Mouse (Mus musculus) CH12.LX (cell line): ENCODE measurements around the gene Dhx32. TPM values are rescaled to one million over a fixed set of nuclear protein-coding genes. Genes with fewer than 3 reads are reported as not detected.

Source experiments
- DNase-seq: peaks from one replicate; pipeline ENCODE4 v3.0.0-alpha.2; 2013; ENCODE audit errors: extremely low read depth
- H3K27ac ChIP-seq: 2 replicates; pipeline ENCODE4 v1.5.1; 2012; ENCODE audit warnings: low read depth, mild to moderate bottlenecking, control low read depth, moderate library complexity; ENCODE audit not compliant: insufficient read depth
- H3K27me3 ChIP-seq: replicated peaks from 2 replicates; pipeline ENCODE3; 2012; ENCODE audit warnings: inconsistent platforms
- H3K36me3 ChIP-seq, 2 experiments: replicated peaks in 1 of 2; 2 replicates each; pipeline versions ENCODE3 to v1.6.1; 2012; ENCODE audit warnings: inconsistent platforms in 1 of 2, low read length in 1 of 2, mild to moderate bottlenecking in 1 of 2, mixed read lengths in 1 of 2, moderate library complexity in 1 of 2; ENCODE audit not compliant: control insufficient read depth in 1 of 2, insufficient read depth in 1 of 2
- H3K4me1 ChIP-seq, 2 experiments: 2 replicates each; pipeline ENCODE4 v1.6.1; 2012; ENCODE audit warnings: inconsistent platforms in 1 of 2, moderate library complexity in 1 of 2; ENCODE audit not compliant: insufficient read depth in 2 of 2, control insufficient read depth in 1 of 2
- H3K4me2 ChIP-seq: 2 replicates; pipeline ENCODE4 v1.6.1; 2012; ENCODE audit warnings: low read depth, mild to moderate bottlenecking, control low read depth; ENCODE audit not compliant: poor library complexity, insufficient read depth, severe bottlenecking
- H3K4me3 ChIP-seq, 3 experiments: fragments of 150-350 bp in 1 of 3; sonication (generic) in 1 of 3; replicated peaks in 1 of 3; 2 replicates each; pipeline versions ENCODE3 to v1.5.1; 2011 to 2012; ENCODE audit warnings: low read depth in 2 of 3, low read length in 2 of 3, mild to moderate bottlenecking in 2 of 3, moderate library complexity in 2 of 3, control low read depth in 1 of 3, improper control_type of control experiment in 1 of 3, inconsistent platforms in 1 of 3, mixed read lengths in 1 of 3; ENCODE audit not compliant: poor library complexity in 1 of 3
- H3K79me2 ChIP-seq: replicated peaks from 2 replicates; pipeline ENCODE4 v1.6.1; 2012; ENCODE audit warnings: mild to moderate bottlenecking, moderate library complexity; ENCODE audit not compliant: control insufficient read depth, poor library complexity, insufficient read depth, severe bottlenecking; ENCODE audit errors: extremely low read depth
- H3K9ac ChIP-seq: 2 replicates; pipeline ENCODE4 v1.6.1; 2012; ENCODE audit warnings: low read depth, mild to moderate bottlenecking, control low read depth, moderate library complexity; ENCODE audit not compliant: insufficient read depth
- H3K9me3 ChIP-seq: replicated peaks from 2 replicates; pipeline ENCODE3; 2012; ENCODE audit warnings: low read length, inconsistent platforms, mixed read lengths
- CHD2 ChIP-seq: IDR thresholded peaks from 2 replicates; pipeline ENCODE4 v1.6.1; 2011; ENCODE audit warnings: low read length, improper control_type of control experiment
- HCFC1 ChIP-seq: IDR thresholded peaks from 2 replicates; pipeline ENCODE4 v1.6.1; 2012; ENCODE audit warnings: low read depth, mild to moderate bottlenecking, inconsistent platforms, low read length, improper control_type of control experiment
- JUND ChIP-seq: conservative IDR thresholded peaks from 2 replicates; pipeline ENCODE4 v1.6.1; 2011; ENCODE audit warnings: low read depth, low read length, improper control_type of control experiment
- MAFK ChIP-seq: IDR thresholded peaks from 2 replicates; pipeline ENCODE4 v1.6.1; 2011; ENCODE audit warnings: low read length, improper control_type of control experiment; ENCODE audit not compliant: insufficient replicate concordance
- MAX ChIP-seq: IDR thresholded peaks from 2 replicates; pipeline ENCODE4 v1.6.1; 2011; ENCODE audit warnings: low read length, improper control_type of control experiment
- NELFE ChIP-seq: IDR thresholded peaks from 2 replicates; pipeline ENCODE4 v1.6.1; 2011; ENCODE audit warnings: low read depth, low read length, improper control_type of control experiment
- NRF1 ChIP-seq: IDR thresholded peaks from 2 replicates; pipeline ENCODE4 v1.6.1; 2014; ENCODE audit warnings: low read depth, mild to moderate bottlenecking, inconsistent platforms, low read length, improper control_type of control experiment, moderate library complexity
- PAX5 ChIP-seq: IDR thresholded peaks from 2 replicates; pipeline ENCODE4 v1.6.1; 2012; ENCODE audit warnings: low read length, inconsistent platforms, mixed read lengths
- POLR2A ChIP-seq: IDR thresholded peaks from 2 replicates; pipeline ENCODE4 v1.6.1; 2011; ENCODE audit warnings: low read depth, mild to moderate bottlenecking, improper control_type of control experiment, low read length
- POLR2AphosphoS2 ChIP-seq: IDR thresholded peaks from 2 replicates; pipeline ENCODE4 v1.6.1; 2011; ENCODE audit warnings: low read depth, low read length, improper control_type of control experiment
- RCOR1 ChIP-seq: conservative IDR thresholded peaks from 2 replicates; pipeline ENCODE4 v1.6.1; 2012; ENCODE audit warnings: low read depth, mild to moderate bottlenecking, inconsistent platforms, low read length, improper control_type of control experiment
- SIN3A ChIP-seq: IDR thresholded peaks from 2 replicates; pipeline ENCODE4 v1.6.1; 2012; ENCODE audit warnings: low read length, improper control_type of control experiment, inconsistent platforms
- SMC3 ChIP-seq: IDR thresholded peaks from 2 replicates; pipeline ENCODE4 v1.6.1; 2011; ENCODE audit warnings: low read depth, low read length, improper control_type of control experiment
- TBP ChIP-seq: conservative IDR thresholded peaks from 2 replicates; pipeline ENCODE4 v1.6.1; 2011; ENCODE audit warnings: low read depth, low read length, improper control_type of control experiment
- TCF12 ChIP-seq: IDR thresholded peaks from 2 replicates; pipeline ENCODE4 v1.6.1; 2014; ENCODE audit warnings: low read depth, mild to moderate bottlenecking, inconsistent platforms, low read length, improper control_type of control experiment
- ZC3H11A ChIP-seq: IDR thresholded peaks from 2 replicates; pipeline ENCODE4 v1.6.1; 2012; ENCODE audit warnings: low read depth, mild to moderate bottlenecking, inconsistent platforms, low read length, improper control_type of control experiment
- ZKSCAN1 ChIP-seq: IDR thresholded peaks from 2 replicates; pipeline ENCODE4 v1.6.1; 2012; ENCODE audit warnings: low read depth, inconsistent platforms, low read length, improper control_type of control experiment, borderline replicate concordance
- dilution Hi-C: fragments of 300-500 bp; cut with MboI; formaldehyde crosslinking; loops from 2 replicates; pipeline ENCODE4 v1.14.3; 2020; ENCODE audit warnings: low sequenced_read_pairs; ENCODE audit not compliant: extremely low pct_unique_long_range_greater_than_20kb, extremely low pct_ligation_motif_present
- in situ Hi-C: fragments of 300-500 bp; cut with MboI; formaldehyde crosslinking; loops from 3 replicates; pipeline ENCODE4 v1.14.3; 2019; ENCODE audit warnings: low sequenced_read_pairs, low pct_ligation_motif_present, low pct_unique_long_range_greater_than_20kb, mixed read lengths
- polyA plus RNA-seq: library from polyadenylated mRNA; unstranded; fragments of >175 nt; gene quantifications from 2 replicates; pipeline ENCODE4 v1.2.1, GENCODE M21; 2012; ENCODE audit warnings: low read depth; ENCODE audit not compliant: insufficient read length
- total RNA-seq, 2 experiments: library from RNA; depleted of rRNA; stranded (reverse); fragments of 300-350 nt in 1 of 2; fragments of >200 nt in 1 of 2; gene quantifications; 2 replicates each; pipeline ENCODE4 v1.2.3; 2012 to 2014

Gene Dhx32
- total and polyA plus RNA-seq, 3 experiments: 16.3 to 20.6 (median 16.9) TPM

GRCm38 (mm10) chr7:133744209-133744608 lies 38.3 kb downstream of the Dhx32 start:
- Histone ChIP-seq H3K27ac (no peak overlapping the region), H3K4me3 (no peak overlapping the region), H3K9ac (no peak overlapping the region), H3K79me2 (no peaks in the 10 kb centered on the region), H3K4me2 (no peak overlapping the region), H3K4me1 (peaks cover 10 to 18% of the 10 kb centered on the region in 2 experiments), H3K27me3 (no peaks in the 10 kb centered on the region), H3K36me3 (peaks cover 13 to 48% of the 10 kb centered on the region in 2 experiments), H3K9me3 (no peaks in the 10 kb centered on the region)
- in situ Hi-C loops: no loop called here
- dilution Hi-C loops: no loop called here
- no peak for DNase-seq
- no peak for TF ChIP-seq CHD2
- no peak for TF ChIP-seq TCF12
- TF ChIP-seq SIN3A: no peak
- no peak for TF ChIP-seq TBP
- no peak for TF ChIP-seq HCFC1
- TF ChIP-seq MAFK: no peak
- TF ChIP-seq ZKSCAN1: no peak
- TF ChIP-seq JUND: no peak
- no peak for TF ChIP-seq NELFE
- no peak for TF ChIP-seq POLR2AphosphoS2
- no peak for TF ChIP-seq SMC3
- no peak for TF ChIP-seq MAX
- TF ChIP-seq RCOR1: no peak
- TF ChIP-seq ZC3H11A: no peak
- TF ChIP-seq POLR2A: no peak
- TF ChIP-seq NRF1: no peak

GRCm38 (mm10) chr7:133743611-133744010 lies 38.9 kb downstream of the Dhx32 start:
- H3K79me2 ChIP-seq: no peaks in the 10 kb centered on the region
- no peak overlapping the region for H3K4me2 ChIP-seq
- no peak overlapping the region for H3K9ac ChIP-seq
- in situ Hi-C loops (no loop called here), dilution Hi-C loops (no loop called here)
- no peaks in the 10 kb centered on the region for H3K9me3 ChIP-seq
- H3K27me3 ChIP-seq: no peaks in the 10 kb centered on the region
- peaks cover 13 to 45% of the 10 kb centered on the region in 2 experiments for H3K36me3 ChIP-seq
- no peak for DNase-seq
- peaks cover 10 to 18% of the 10 kb centered on the region in 2 experiments for H3K4me1 ChIP-seq
- TF ChIP-seq CHD2: no peak
- TF ChIP-seq PAX5: no peak
- H3K27ac ChIP-seq: no peak overlapping the region
- H3K4me3 ChIP-seq: no peak overlapping the region
